Mouse (Mus musculus): ENCODE results near the gene Gabrb3. TPM values are rescaled to one million over a fixed set of nuclear protein-coding genes. Genes with fewer than 3 reads are reported as not detected.

Gabrb3 gene
- polyA plus RNA-seq, 2 experiments, result 1.2 to 1.5 TPM

DNA sequence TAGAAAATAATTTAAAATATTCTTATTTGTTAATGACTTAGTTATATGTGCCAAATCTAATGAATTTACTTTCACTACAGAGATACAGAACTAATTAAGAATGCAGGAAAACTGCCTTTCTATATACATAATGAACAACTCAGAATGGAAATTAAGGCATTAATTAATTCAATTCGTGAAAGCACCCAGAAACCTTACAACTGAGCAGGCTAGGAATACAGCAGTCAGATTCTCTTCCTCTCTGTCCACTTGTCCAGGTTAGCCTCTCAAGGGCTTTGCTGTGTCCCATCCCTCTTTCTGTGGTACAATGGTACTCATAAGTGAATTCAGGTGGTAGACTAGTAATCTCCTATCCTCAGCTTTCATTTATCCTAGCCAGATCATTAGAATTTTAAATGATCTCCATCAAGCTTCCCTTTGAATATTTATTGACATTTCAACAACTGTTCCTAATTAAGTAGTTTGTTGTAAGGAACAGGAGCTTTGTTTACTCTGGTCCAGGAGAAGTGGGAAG lies 422.9 kb downstream of the Gabrb3 start:
- no peak overlapping the region for H3K4me2 ChIP-seq (replicated peaks; ENCODE audit: low read depth, low read length, severe bottlenecking)
- H3K4me1 ChIP-seq (ENCODE audit: control insufficient read depth, insufficient read depth, low read length), result no peaks in the 10 kb centered on the region
- H3K27ac ChIP-seq (replicated peaks; ENCODE audit: low read depth, low read length), result no peak overlapping the region
- 61% methylated on average over 1 of the region's 1 CpGs for WGBS
- DNase-seq (ENCODE audit: low spot score), result no peak
- TF ChIP-seq POLR2A (IDR thresholded peaks at IDR 0.05; ENCODE audit: borderline replicate concordance, extremely low read depth, insufficient read depth, insufficient read length), result no peak
- ATAC-seq (ENCODE audit: low FRiP score, low read depth), result no peak
- no peaks in the 10 kb centered on the region for H3K9me3 ChIP-seq (ENCODE audit: control insufficient read depth, low read length)
- no peak overlapping the region for H3K4me3 ChIP-seq (replicated peaks; ENCODE audit: low read length)
- no peak overlapping the region for H3K9ac ChIP-seq (ENCODE audit: low read depth, low read length, severe bottlenecking)
- H3K27me3 ChIP-seq (ENCODE audit: control insufficient read depth, insufficient read depth, low read length), result no peaks in the 10 kb centered on the region
- H3K36me3 ChIP-seq (ENCODE audit: control insufficient read depth, insufficient read depth, low read length), result no peaks in the 10 kb centered on the region

DNA sequence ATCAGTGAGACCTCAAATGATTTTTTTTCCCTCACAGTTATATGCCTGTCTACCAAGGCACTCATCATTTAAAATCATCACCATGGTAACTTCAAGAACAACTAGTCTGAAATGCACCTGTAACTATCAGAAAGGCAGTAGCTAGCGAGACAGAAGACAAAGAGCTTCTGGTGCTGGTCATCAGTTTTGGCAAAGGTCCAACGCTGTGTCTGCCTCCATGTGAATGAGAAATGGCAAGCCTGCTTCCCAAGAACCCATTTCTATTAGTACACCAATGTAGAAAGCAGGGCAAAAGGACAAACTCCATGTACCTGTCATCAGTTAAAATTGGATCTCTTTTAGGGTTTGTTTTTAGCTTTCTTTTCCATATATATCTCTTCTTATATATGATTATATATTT lies 448.5 kb downstream of the Gabrb3 start:
- Histone ChIP-seq H3K4me1 (ENCODE audit: control insufficient read depth, insufficient read depth, low read length) (no peaks in the 10 kb centered on the region), H3K27ac (replicated peaks; ENCODE audit: low read depth, low read length) (no peak overlapping the region), H3K9me3 (ENCODE audit: control insufficient read depth, low read length) (no peaks in the 10 kb centered on the region), H3K27me3 (ENCODE audit: control insufficient read depth, insufficient read depth, low read length) (no peaks in the 10 kb centered on the region), H3K4me2 (replicated peaks; ENCODE audit: low read depth, low read length, severe bottlenecking) (no peak overlapping the region), H3K36me3 (ENCODE audit: control insufficient read depth, insufficient read depth, low read length) (no peaks in the 10 kb centered on the region), H3K9ac (ENCODE audit: low read depth, low read length, severe bottlenecking) (no peak overlapping the region), H3K4me3 (replicated peaks; ENCODE audit: low read length) (no peak overlapping the region)
- TF ChIP-seq POLR2A (IDR thresholded peaks at IDR 0.05; ENCODE audit: borderline replicate concordance, extremely low read depth, insufficient read depth, insufficient read length), result no peak
- DNase-seq (ENCODE audit: low spot score) (no peak), ATAC-seq (ENCODE audit: low FRiP score, low read depth) (no peak)
- WGBS, result 76% methylated on average over 2 of the region's 2 CpGs

Small RNA genes within 50 kb of the gene (microRNA-seq; reads per million reads assigned to microRNA genes)
- not detected for gene Mir6389

Other genes starting within 250 kb of the Gabrb3 start
- 0.91 and 0.96 TPM in 2 replicates for gene Gabrg3, start 32.5 kb upstream of the Gabrb3 start, polyA plus RNA-seq (2012; rRNA removed)
- 1.3 and 1.9 TPM in 2 replicates for gene Gabrg3, start 32.5 kb upstream of the Gabrb3 start, polyA plus RNA-seq (2014; fragmentation: Nextera tagmentation; extraction: Ambion mirVana)
- 0.29 and 0.42 TPM in 2 replicates for gene Gabra5, start 90.4 kb downstream of the Gabrb3 start, polyA plus RNA-seq (2012; rRNA removed)
- 0.22 and 0.44 TPM in 2 replicates for gene Gabra5, start 90.4 kb downstream of the Gabrb3 start, polyA plus RNA-seq (2014; fragmentation: Nextera tagmentation; extraction: Ambion mirVana)